In genomic region chr14:77327693-77328092, GRCm38 (mm10) we compare ENCODE assay signal across 13 mouse cellular contexts.
"Had no signal": no experiment of that assay in that cellular context is flagged by ENCODE, and none has a peak within 500 bp of the region (broad histone marks: within the 10 kb centered on the region; RNA-seq: fewer than 3 reads in every experiment).

No protein-coding gene starts in this region.

- ATAC-seq: intestine, embryonic 16.5 days; lung, postnatal 0 days had no signal

- H3K27me3 ChIP-seq: liver, embryonic 15.5 days; neural tube, embryonic 15.5 days; stomach, embryonic 15.5 days had no signal

- H3K9me3 ChIP-seq: limb, embryonic 10.5 days; liver, embryonic 15.5 days; neural tube, embryonic 15.5 days; stomach, embryonic 15.5 days had no signal

- H3K4me3 ChIP-seq: limb, embryonic 10.5 days; liver, embryonic 15.5 days; midbrain, embryonic 10.5 days; myocyte; neural tube, embryonic 15.5 days; stomach, embryonic 15.5 days had no signal

- H3K4me1 ChIP-seq: limb, embryonic 10.5 days; liver, embryonic 15.5 days; midbrain, embryonic 10.5 days; neural tube, embryonic 15.5 days; stomach, embryonic 15.5 days had no signal

- H3K27ac ChIP-seq: limb, embryonic 10.5 days; liver, embryonic 15.5 days; midbrain, embryonic 10.5 days; neural tube, embryonic 15.5 days; stomach, embryonic 15.5 days had no signal

- DNase-seq: lung, adult 2 months; lung, postnatal 4 days; midbrain, embryonic 14.5 days; thymus, adult 2 months had no signal

- H3K4me2 ChIP-seq: liver, embryonic 11.5 days; liver, embryonic 15.5 days; neural tube, embryonic 15.5 days; stomach, embryonic 15.5 days had no signal

- H3K36me3 ChIP-seq: limb, embryonic 10.5 days; liver, embryonic 15.5 days; midbrain, embryonic 10.5 days; stomach, embryonic 15.5 days had no signal

- H3K9ac ChIP-seq: liver, embryonic 15.5 days; neural tube, embryonic 15.5 days; stomach, embryonic 15.5 days had no signal
